Mouse (Mus musculus): Measurements from ENCODE around the gene Herpud1. TPM values are rescaled to one million over a fixed set of nuclear protein-coding genes. Genes with fewer than 3 reads are reported as not detected.

Herpud1 gene
- polyA plus RNA-seq, 1 experiment: 93.4 TPM

DNA sequence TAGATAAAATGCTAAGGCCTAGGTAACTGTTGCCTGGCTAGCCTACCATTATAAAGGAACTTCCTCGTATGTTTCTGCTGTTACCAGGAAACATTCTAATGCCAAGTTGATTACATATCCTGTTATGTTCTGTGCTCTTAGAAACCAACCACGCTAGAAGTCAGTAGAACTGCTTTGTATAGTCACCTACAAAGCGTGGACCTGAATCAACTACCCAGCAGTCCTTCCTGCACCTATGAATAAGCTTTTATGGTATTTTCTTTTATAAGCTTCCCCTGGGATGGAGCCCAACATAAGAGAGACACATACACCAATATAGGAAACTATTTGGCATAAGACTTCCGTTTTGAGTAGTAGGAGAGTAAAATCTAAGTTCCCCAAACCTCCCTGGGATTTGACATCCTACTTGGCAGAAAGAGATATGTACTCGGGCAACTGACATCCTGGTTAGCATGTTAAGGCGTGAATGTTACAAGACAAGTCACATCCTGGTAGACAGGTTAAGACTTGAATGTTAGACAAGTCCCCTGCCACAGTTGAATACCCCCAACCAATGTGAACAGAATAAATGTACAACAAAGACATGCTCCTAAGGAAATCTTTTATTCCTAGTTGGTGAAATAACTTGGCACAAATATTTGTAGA, 13.2 kb upstream of the Herpud1 start:
- no peak for TF ChIP-seq CTCF (IDR thresholded peaks at IDR 0.05; ENCODE audit: low read depth, low read length)
- no peak for TF ChIP-seq POLR2A (IDR thresholded peaks at IDR 0.05; ENCODE audit: borderline replicate concordance, low read depth, low read length)
- Histone ChIP-seq H3K4me1 (ENCODE audit: control insufficient read depth, insufficient read depth, low read length) (peaks cover 46% of the 10 kb centered on the region), H3K27ac (ENCODE audit: insufficient read depth, low read depth, low read length) (peak overlapping the region; percentile 34)

DNA sequence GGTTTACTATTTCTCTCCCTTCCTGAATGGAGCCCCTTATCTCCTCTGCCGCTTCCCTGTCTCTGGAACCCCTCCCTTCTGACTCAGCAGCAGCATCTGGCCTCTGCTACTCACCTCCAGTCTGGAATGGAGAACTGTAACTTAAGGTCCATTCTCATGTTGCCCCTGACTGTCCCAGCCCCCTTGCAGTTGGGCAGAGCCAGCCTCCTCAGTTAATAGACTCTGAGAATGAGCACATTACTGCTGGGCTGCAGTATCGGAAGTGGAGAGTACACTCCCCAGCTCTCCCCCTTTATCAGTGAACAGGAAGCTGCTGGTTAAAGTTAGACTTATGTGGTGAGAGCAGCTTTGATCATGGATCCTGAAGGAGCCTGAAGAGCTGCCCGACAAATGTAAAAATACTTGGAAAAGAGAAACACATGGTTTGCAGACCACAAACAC, 10.7 kb upstream of the Herpud1 start:
- H3K4me1 ChIP-seq (ENCODE audit: control insufficient read depth, insufficient read depth, low read length): peaks cover 36% of the 10 kb centered on the region
- no peak overlapping the region for H3K4me3 ChIP-seq (ENCODE audit: insufficient read depth, low read length)
- no peak overlapping the region for H3K27ac ChIP-seq (ENCODE audit: insufficient read depth, low read depth, low read length)
- TF ChIP-seq POLR2A (IDR thresholded peaks at IDR 0.05; ENCODE audit: borderline replicate concordance, low read depth, low read length): no peak
- no peak for TF ChIP-seq CTCF (IDR thresholded peaks at IDR 0.05; ENCODE audit: low read depth, low read length)

More for the DNA sequence above, 13.2 kb upstream of the Herpud1 start:
- H3K4me3 ChIP-seq (ENCODE audit: insufficient read depth, low read length): no peak overlapping the region

DNA sequence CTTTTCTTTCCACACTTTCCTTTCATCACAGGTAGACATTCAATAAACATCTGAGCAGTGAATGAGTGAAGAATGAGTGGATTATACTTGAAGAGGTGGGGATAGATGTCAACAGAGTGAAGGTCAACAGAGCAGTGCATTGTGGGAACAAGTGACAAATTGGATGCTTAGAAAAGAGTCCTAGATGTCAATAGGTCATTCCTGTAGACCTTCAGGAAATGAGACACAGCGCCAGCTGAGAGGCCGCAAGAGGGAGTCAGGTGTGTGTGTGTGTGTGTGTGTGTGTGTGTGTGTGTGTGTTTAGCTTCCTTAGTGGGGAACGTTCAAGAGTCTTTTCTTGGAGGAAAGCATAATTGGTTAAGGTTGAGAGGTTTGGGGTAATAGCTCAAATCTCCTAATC, 10.1 kb upstream of the Herpud1 start:
- Histone ChIP-seq H3K4me3 (ENCODE audit: insufficient read depth, low read length) (no peak overlapping the region), H3K4me1 (ENCODE audit: control insufficient read depth, insufficient read depth, low read length) (peaks cover 30% of the 10 kb centered on the region), H3K27ac (ENCODE audit: insufficient read depth, low read depth, low read length) (no peak overlapping the region)
- no peak for TF ChIP-seq CTCF (IDR thresholded peaks at IDR 0.05; ENCODE audit: low read depth, low read length)
- no peak for TF ChIP-seq POLR2A (IDR thresholded peaks at IDR 0.05; ENCODE audit: borderline replicate concordance, low read depth, low read length)

DNA sequence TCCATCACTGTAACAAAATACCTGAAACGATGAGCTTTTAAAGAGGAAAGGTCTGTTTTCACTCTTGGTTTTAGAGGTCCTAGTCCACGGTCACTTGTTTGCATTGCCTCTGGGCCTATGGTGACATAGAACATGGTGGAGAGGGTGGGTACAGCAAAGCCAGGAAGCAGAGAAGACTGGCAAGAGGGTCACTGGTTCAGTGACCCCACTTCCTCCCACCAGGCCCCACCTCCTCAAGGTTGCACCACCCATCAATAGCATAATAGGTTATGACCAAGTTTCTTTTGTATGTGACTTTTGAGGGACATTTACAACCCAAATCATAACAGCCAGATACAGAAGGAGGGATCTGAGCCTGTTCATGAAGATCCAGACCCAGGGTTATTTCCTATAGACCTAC, 9.7 kb upstream of the Herpud1 start:
- Histone ChIP-seq H3K4me3 (ENCODE audit: insufficient read depth, low read length) (no peak overlapping the region), H3K4me1 (ENCODE audit: control insufficient read depth, insufficient read depth, low read length) (peaks cover 26% of the 10 kb centered on the region), H3K27ac (ENCODE audit: insufficient read depth, low read depth, low read length) (no peak overlapping the region)

DNA sequence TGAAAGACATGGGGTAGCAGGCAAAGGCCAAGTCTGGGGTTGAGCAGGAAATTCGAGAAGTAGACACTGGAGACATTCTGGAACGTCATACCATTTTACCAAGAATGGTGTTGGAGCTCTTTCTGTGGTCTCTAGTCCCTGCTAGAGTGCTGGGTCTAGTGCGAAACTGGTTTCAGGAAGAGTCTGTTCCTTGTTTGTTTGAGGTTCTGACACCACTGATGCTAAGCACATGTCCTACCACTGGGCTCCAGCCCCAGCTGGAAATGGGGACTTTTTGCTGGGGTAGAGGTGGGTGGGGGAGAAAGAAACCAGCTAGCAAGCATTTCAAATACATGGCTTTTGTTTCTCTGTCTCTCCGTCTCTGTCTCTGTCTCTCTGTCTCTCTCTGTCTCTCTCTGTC, 9.2 kb upstream of the Herpud1 start:
- H3K27ac ChIP-seq (ENCODE audit: insufficient read depth, low read depth, low read length): no peak overlapping the region
- no peak overlapping the region for H3K4me3 ChIP-seq (ENCODE audit: insufficient read depth, low read length)
- H3K4me1 ChIP-seq (ENCODE audit: control insufficient read depth, insufficient read depth, low read length): peaks cover 22% of the 10 kb centered on the region
- TF ChIP-seq CTCF (IDR thresholded peaks at IDR 0.05; ENCODE audit: low read depth, low read length) (no peak), POLR2A (IDR thresholded peaks at IDR 0.05; ENCODE audit: borderline replicate concordance, low read depth, low read length) (no peak)

More for the DNA sequence above, 9.7 kb upstream of the Herpud1 start:
- TF ChIP-seq POLR2A (IDR thresholded peaks at IDR 0.05; ENCODE audit: borderline replicate concordance, low read depth, low read length) (no peak), CTCF (IDR thresholded peaks at IDR 0.05; ENCODE audit: low read depth, low read length) (no peak)

DNA sequence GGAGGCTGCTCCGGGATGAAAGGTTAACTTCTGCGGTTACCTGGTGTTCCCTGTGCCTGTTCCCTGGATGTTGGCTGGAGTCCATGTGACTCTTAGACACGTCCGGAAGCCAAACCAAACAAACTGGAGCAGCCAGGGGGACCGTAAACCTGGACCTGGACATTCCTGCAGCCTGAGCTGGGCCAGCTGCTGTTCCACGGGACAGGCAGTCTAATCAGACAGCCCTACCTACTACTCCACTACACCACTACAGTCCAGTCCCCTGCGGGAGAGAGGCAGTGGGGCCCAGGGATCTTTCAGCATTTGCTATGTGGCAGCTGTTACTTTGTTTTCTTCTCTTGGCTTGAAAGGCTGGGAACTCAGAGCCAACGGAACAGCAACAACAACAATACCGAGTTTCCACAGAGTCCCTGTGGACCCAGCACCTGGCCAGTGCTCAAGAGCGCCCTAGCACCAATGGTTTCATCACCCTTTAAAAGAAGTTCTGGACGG, 8.5 kb upstream of the Herpud1 start:
- no peak overlapping the region for H3K4me3 ChIP-seq (ENCODE audit: insufficient read depth, low read length)
- H3K27ac ChIP-seq (ENCODE audit: insufficient read depth, low read depth, low read length): no peak overlapping the region
- H3K4me1 ChIP-seq (ENCODE audit: control insufficient read depth, insufficient read depth, low read length): peaks cover 15% of the 10 kb centered on the region
- TF ChIP-seq CTCF (IDR thresholded peaks at IDR 0.05; ENCODE audit: low read depth, low read length): no peak
- no peak for TF ChIP-seq POLR2A (IDR thresholded peaks at IDR 0.05; ENCODE audit: borderline replicate concordance, low read depth, low read length)

DNA sequence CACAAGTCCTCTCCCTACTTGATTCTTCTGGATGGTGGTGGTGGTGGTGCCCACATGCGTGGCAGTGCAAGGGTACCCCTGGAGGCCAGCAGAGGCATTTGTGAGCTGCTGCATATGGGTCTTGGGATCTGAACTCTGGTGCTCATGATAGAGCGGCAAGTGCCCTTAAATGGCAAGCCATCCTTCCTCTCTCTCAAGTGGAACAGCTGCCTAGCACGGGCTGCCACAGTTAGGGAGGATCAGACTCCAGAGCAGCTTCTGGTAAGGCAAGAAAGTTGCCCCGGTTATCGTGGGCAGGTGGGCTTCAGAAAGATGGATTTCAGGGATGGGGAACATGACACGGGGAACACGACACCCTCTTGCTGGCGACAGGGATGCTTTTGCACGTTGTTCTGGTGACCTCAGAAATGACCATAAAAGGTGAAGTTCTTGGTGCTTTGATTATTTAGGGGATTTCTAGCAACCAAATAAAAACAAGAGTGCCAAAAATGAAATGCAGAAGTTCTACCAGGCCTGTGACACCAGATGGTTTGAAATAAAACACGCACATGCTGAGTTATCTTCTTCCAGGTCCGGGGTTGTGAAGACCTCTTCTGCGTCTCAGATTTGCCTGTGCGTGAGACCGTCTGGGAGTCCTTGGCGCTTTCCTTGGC, 7.3 kb upstream of the Herpud1 start:
- H3K27ac ChIP-seq (ENCODE audit: insufficient read depth, low read depth, low read length): no peak overlapping the region

DNA sequence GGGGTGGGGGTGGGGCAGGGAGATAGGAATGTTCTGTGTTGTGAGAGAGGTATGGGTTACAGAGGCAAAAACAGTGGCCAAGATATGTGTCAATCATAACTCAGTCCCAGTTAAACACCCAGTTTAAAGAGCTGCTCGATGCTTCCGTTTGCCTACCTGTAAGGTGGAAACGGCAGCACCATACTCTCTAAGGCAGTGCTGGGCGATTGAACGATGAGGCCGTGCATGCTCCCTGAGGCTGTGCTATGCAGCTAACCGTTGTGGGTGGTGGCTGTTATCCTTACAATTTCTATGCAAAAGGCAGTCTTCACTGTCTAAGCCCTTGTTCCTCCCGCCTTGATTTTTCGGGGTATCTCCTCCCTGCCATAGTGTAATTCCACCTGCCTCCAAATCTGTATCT, 6.6 kb upstream of the Herpud1 start:
- TF ChIP-seq POLR2A (IDR thresholded peaks at IDR 0.05; ENCODE audit: borderline replicate concordance, low read depth, low read length) (no peak), CTCF (IDR thresholded peaks at IDR 0.05; ENCODE audit: low read depth, low read length) (no peak)
- no peak overlapping the region for H3K27ac ChIP-seq (ENCODE audit: insufficient read depth, low read depth, low read length)
- peaks cover 6% of the 10 kb centered on the region for H3K4me1 ChIP-seq (ENCODE audit: control insufficient read depth, insufficient read depth, low read length)
- H3K4me3 ChIP-seq (ENCODE audit: insufficient read depth, low read length): no peak overlapping the region

More for the DNA sequence above, 7.3 kb upstream of the Herpud1 start:
- TF ChIP-seq POLR2A (IDR thresholded peaks at IDR 0.05; ENCODE audit: borderline replicate concordance, low read depth, low read length) (no peak), CTCF (IDR thresholded peaks at IDR 0.05; ENCODE audit: low read depth, low read length) (no peak)
- no peak overlapping the region for H3K4me3 ChIP-seq (ENCODE audit: insufficient read depth, low read length)
- peaks cover 6% of the 10 kb centered on the region for H3K4me1 ChIP-seq (ENCODE audit: control insufficient read depth, insufficient read depth, low read length)

DNA sequence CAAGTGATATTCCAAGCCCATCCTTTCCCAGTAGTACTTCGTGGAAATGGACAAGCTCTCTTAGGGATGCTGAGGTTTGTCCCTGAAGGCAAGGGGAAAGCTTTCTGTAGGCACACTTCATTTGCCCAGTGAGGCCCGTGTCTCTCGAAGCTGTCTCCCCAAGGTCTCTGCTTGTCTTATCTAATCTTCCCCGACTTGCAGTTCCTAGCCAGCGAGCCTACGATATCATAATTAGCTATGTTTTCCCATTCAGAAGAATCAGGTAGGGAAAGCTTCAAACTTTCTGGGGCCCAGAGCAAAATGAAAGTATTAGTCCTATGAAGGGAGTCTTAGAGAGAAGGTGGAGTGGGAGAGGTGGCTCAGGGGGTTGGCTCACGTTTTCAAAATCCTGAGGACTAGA, 2.1 kb upstream of the Herpud1 start:
- H3K4me3 ChIP-seq (ENCODE audit: insufficient read depth, low read length): no peak overlapping the region
- no peak overlapping the region for H3K27ac ChIP-seq (ENCODE audit: insufficient read depth, low read depth, low read length)
- TF ChIP-seq CTCF (IDR thresholded peaks at IDR 0.05; ENCODE audit: low read depth, low read length): no peak
- peaks cover 10% of the 10 kb centered on the region; the same call in 1 of the 2 replicates for H3K4me1 ChIP-seq (ENCODE audit: control insufficient read depth, insufficient read depth, low read length)

DNA sequence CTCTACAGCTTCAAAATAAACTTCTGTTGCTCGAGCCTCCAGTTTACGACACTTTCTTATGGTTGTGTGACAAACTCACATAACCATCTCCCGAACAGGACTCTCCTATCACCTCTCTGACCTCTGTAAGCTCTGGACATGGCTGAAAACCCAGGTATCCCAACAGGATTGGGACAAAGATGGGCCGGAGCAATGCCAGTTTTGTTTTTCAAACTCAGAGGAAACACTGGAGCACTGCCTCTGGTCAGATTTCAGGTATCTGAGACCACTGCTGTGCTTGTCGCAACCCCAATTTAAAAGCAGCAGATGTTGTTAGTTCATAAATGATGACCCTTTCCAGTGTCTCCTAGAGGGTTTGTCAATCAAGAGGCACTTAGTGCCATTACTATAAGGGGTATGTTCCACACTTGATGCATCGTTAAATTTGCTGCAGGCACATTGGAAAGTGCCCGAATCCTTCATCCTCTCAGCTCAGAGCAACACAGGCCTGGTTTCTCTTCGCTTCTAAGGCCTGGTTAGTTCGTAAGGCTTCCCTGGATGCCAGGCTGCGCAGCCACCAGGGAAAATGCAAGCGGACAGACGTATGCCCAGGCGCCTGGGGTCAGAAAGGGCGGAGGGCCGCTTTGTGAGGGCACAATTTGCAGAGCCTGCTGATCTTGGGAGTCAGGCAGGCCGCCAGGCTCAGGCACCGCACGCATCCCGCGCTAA, 578 bp upstream of the Herpud1 start:
- TF ChIP-seq CTCF (IDR thresholded peaks at IDR 0.05; ENCODE audit: low read depth, low read length) (no peak), POLR2A (IDR thresholded peaks at IDR 0.05; ENCODE audit: borderline replicate concordance, low read depth, low read length) (no peak)
- Histone ChIP-seq H3K4me3 (ENCODE audit: insufficient read depth, low read length) (peak overlapping the region; percentile 75), H3K4me1 (ENCODE audit: control insufficient read depth, insufficient read depth, low read length) (0 out of 2 replicates have a peak, but pooled peaks cover 8% of the 10 kb centered on the region), H3K27ac (ENCODE audit: insufficient read depth, low read depth, low read length) (peak overlapping the region; percentile 31)

All from bone marrow macrophage, adult 2 months (primary cell).